Mouse (Mus musculus): ENCODE results near the gene Lrrc8d.

- TF ChIP-seq CTCF (IDR thresholded peaks at IDR 0.05; ENCODE audit: borderline replicate concordance, insufficient read depth, low read depth, low read length) (no peak), POLR2A (IDR thresholded peaks at IDR 0.05; ENCODE audit: borderline replicate concordance, insufficient read depth, low read length) (no peak)
These were observed 10.7 kb downstream of the Lrrc8d start for GRCm38 (mm10) chr5:105710473-105710872.

Measured in cerebellum, adult 2 months (tissue).